Mouse (Mus musculus) G1E-ER4 (cell line): ENCODE measurements around the gene Nos1ap. TPM values are rescaled to one million over a fixed set of nuclear protein-coding genes. Genes with fewer than 3 reads are reported as not detected.

Source experiments
- GATA1 ChIP-seq: IDR thresholded peaks from one replicate; pipeline ENCODE4 v1.8.0; 2012; ENCODE audit warnings: low read length, inconsistent platforms
- polyA plus RNA-seq: library from polyadenylated mRNA; stranded (reverse); fragments of >175 nt; gene quantifications from 2 replicates; pipeline ENCODE4 v1.2.3, GENCODE M21; 2012

Nos1ap gene
- polyA plus RNA-seq, 1 experiment: 3.6 TPM

DNA sequence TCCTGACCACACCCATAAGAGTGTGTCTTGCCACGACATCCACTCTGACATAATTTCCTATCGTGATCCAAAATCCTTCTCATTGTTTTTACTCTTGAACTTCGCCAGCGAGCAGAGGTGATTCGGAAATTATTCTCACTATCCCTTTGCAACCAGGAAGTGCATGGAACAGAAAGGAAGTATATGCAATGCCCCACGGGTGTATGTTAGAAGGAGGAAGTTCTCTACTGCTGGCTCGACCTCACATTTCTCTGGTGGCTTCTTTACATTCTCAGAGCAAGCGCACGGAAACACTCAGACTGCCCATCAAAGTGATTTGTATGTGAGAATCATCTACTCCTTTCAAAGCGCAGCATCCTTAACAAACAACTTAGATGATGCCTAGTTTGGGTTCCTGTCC is 284.7 kb downstream of the Nos1ap start:
- no peak for TF ChIP-seq GATA1

DNA sequence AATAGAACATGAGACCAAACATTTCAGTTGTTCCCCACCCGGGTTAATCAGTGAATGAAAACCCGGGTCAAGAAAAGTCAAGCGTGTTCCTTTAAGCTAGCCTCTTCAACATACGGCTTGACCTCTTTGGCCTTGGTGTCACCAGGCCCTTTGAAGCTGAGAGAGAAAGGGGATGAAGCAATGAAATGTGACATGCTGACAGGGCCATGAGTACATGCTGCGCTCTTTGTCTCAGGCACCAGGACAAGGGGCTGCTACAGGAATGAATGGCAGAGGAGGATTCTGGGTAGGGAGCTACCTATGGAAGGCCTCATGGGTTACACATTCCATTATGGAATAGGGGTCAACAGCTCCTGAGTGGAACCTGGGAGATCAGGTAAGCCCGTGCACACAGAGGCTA is 286.6 kb downstream of the Nos1ap start:
- TF ChIP-seq GATA1: no peak

DNA sequence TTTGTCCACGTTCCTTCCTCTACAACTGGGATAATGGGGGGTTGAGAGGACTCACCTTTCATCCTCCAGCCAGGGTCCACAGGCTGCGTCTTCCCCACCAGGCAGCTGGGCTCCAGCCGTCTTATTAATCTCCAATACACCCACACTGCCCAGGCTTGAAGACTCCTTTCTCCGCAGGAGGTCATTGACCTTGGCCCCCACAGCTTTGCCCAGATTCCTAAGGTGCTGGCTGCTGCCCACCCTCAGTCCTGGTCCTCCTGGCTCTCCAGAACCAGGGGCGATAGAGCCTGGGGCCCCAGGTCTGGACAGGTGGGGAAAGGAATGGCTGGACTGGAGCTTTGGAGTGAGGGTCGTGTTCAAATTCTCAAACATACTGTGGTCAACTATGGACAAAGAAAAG is 287.2 kb downstream of the Nos1ap start:
- TF ChIP-seq GATA1: no peak

DNA sequence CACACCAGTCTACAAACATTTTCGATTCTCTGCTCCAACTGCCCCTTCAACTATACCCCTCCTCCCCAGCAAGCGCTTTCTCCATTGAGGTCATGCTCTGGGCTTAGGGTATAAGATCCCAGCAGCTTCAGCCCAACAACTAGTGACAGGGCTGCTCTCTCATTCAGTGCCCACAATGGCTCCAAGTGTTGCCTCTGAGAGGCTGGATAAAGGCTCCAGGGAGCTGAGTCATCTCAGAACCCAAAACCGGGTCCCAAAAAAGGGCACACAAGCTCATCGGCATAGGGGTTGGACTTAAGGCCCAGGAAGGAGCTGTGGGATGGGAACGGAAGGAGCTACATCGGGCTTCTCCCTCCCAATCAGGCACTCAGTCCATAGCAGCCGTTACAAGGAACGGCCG is 288.0 kb downstream of the Nos1ap start:
- TF ChIP-seq GATA1: no peak

DNA sequence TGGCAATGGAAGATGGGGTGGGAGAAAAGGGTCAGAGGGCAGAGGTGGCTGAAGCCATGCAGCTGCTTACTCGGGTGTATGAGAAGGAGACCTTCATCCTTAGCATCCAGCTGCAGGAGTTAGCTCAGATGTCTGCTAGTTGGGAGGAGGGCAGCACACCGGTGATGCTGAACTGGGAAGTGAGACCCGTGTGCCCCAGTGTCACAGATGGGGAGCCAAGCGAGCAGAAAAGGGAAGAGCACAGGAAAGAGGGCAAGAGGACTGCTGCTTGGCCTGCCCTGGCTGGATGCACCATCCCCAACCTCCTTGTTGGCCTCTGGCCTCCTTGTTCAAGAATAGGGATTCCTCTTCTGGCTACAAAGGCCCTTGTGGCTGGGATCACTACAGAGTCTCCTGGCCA is 290.2 kb downstream of the Nos1ap start:
- TF ChIP-seq GATA1: no peak

DNA sequence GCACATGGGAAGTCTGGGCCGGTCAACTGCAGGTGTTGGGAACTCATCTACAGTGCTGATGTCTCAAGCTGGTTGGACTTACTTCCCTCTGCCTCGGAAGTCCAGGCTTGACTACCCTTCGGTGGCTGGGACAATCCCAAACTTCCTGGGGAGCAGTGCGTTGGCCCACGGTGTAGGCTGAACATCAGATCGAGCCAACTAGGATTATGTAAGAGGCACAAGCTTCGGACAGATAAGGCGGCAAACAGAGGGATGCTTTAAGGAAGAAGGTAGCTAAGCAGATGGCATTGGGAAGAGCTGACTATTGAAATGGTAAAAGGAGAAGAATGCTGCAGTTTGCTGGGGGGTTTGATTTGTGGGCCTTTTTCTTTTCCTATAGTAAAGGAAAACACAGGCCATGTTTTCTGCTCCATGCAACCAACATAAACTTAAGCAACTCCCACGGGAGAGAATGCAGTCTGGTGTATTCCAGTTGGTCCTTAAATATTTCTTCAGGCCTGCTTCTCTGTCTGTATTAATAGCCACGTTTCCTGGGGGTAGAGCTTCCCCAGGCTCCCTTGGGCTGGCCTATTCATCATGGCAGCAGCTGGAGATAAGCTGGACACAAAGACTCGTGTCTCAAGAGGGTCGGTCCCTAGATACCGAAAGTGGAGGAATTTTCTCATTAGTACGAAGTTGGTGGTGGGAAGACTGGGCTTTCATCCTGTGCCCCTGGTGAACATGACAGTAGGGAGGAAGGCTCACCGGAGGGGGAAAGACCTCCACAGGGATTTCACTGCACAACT is 294.7 kb downstream of the Nos1ap start:
- TF ChIP-seq GATA1: no peak

DNA sequence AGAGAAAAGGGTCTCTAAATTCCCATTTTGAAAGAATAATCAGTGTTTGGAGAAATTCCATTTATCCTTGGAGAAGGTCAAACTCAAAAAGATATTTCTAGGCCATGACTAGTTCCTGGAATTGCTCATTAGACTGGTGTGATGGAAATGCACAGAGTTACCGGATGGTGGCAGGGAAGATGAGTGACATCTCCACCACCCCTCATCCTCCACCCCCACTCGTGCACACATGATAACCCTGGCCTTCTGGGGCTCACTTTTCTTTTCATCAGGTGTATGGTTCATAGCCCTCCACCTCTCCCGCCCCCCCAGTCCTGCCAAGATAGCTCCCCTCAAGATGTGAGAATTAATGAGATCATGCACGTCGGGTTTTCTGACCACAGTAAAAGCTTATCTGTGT is 296.4 kb downstream of the Nos1ap start:
- TF ChIP-seq GATA1: no peak

DNA sequence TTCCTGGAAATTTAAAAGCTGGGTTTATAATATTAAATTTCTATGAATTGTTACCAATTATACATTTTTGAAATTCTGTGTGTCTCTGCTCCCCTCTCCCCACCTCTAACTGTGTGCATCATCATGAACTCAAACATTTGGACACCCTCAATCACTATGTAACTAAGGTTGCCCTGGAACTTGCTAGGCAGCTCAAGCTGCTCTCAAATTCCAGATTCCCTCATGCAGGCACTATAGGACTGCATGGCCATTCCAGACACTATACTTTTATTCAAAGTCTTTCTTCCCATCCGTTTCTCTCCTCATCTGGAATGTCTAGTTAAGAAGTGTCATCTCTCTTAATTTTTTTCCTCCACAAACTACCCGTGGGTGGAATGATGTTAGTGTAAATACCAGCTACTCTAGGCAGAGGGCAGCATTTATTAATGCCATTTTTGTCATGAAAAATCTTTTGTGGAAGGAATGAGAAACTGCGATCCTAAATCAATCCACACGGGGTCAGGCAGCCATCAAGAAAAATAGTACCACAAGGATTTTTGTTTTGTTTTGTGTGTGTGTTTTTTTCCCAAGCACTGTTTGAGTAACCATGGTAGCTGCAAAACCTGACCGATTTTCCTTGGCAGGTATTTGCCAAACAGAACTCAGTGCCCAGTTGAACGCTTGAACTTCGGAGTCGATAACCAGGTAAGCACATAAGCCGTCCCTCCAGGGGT is 297.3 kb downstream of the Nos1ap start:
- no peak for TF ChIP-seq GATA1

DNA sequence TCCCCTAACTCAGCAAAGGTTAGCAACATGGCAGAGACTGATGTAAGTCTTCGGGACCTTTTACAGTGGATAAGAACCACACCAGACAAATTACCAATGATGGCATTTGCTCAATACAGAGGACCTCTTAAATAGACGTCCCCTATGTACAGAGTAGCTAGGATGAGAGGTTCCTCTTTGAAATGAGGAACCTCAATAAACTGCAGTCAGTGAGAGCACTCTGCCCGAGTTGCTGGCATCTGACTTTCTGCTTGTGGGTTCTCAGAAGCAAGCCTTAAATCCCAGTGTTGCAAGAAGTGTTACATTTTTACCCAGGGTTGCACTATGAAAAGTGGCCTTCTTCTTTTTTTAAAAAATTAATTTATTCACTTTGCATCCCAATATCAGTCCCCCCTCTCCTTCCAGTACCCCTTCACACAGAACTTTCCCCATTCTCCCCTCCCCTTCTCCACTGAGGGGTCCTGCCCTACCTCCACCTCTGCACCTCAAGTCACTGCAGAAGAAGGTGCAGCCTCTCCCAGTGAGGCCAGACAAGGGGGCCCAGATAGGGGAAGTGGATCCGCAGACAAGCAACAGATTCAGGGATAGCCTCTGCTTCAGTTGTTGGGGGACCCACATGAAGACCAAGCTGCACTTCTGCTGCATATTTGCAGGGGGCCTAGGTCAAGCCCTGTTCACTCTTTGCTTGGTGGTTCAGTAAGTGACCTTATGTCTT is 307.1 kb downstream of the Nos1ap start:
- TF ChIP-seq GATA1: no peak

DNA sequence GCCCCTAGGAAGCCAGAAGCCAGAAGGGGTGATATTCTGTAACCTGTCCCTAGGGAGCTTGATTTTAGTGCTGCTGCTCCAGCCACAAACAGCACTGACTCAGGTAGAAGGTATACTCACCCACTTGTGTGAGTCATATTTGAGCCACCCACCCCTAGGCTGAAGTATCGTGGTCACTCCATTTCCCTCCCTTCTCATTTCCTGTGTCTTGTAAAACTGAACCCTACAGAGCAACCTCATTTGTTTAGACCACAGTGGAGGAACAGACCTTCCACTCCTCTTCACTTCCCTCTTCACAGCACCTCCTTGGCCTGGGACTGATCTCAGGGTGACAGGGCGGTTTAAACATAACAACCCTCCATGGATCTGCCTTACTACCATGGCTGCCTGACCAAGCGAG is 312.6 kb downstream of the Nos1ap start, which contains the start of gene Sh2d1b1:
Gene Sh2d1b1 (plus strand): TSS at position 305 of the 400 bp plus-strand sequence.
- no peak for TF ChIP-seq GATA1

DNA sequence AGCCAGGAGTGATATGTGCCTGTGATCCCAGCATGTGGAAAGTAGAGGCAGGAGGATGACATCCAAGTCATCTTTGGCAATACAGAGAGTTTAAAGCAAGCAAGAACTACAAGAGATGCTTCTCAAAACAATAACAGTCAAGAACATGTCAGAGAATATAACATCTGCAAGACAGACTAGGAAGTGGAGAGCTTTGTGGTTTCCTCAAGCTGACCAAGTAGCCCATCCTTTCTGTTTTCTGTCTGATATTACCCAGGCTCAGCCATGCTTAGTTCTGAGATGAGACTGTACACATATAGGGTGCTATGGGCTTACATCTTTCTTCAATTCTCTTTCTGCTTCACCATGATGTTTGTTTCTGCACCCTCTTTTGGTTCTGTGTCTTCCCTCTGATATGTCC is 316.4 kb downstream of the Nos1ap start:
- no peak for TF ChIP-seq GATA1

DNA sequence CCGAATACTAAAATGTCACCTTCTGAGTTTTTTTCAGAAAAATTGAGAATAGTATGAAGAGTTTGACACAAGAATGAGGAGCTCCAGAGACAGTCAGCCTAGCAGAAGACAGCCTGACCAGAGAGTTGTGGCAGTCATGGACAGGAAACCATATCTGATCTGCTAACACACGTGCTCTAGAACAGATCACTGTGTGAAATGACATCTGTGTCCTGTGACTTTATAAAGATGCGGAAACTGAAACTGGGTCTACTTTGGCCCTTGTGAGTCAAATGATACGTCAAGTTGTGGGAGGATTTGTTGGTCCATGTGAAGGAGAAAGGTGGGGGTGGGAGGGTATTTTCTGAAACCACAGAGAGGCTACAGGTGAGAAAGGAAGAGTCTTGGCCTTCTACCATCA is 319.0 kb downstream of the Nos1ap start:
- no peak for TF ChIP-seq GATA1

DNA sequence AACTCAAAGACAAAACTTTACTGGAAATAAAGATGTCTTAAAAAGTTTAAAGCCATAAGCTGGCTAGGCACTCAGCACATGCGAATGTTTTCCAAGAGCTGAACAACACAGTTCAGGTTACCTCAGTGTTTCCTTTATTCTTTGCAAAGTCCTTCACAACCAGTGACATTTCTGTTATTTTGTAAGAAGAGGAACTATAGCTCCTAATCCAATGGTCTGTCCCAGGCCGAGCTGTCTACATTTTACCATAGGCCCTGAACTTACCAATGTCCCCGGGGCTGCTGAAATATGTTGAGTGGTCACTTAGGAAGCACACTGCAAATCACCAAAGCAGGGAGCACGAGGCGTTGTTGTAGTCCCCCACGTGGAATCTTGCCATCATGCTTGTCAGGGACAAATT is 319.4 kb downstream of the Nos1ap start:
- no peak for TF ChIP-seq GATA1

DNA sequence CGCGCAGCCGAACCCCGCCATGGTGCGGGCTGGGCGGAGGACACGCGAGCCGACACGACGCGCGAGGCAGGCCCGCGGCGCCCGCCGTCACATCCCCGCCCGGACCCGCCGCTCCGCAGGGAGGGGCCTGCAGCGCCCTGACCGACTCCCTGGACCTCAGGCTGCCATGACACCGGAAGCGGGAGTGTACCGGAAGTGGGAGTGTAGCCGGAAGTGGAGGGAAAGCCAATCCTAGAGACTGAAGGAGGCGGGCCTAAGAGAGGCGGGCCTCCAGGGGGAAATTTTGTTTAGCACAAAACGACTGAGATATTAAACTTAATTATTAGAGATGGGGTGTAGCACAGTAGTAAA is 334.1 kb downstream of the Nos1ap start:
- no peak for TF ChIP-seq GATA1

DNA sequence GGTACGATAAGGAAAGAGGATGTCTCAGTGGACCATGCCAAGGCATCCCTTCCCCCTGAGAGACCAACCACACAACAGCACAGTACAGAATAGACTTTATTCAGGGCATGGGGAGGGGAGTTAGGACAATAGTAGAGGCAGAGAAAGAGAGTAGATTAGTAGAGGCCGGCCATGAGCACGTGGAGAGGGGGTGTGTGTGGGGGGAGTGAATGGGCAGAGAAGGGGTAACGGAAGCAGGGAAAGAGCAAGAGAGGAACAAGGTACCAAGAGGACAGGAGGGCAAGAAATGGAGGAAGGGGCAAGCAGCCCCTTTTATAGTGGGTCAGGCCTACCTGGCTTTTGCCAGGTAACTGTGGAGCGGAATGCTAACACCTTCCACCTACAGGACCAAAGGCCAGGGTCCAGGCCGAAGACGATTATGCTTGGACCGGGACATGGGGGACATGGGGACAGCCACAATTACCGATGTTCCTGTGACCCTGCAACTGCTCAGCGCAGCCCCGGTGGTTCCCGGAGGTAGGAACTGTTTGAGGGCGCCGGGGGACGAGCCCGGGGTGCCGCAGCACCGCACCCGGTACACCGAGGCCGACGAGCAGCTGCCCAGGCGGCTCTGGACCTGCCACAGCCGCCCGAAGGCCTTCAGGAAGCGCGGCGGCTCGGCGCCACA is 334.6 kb downstream of the Nos1ap start:
- no peak for TF ChIP-seq GATA1

Other genes starting within 250 kb of the Nos1ap start
- gene Olfml2b, start 54.7 kb upstream of the Nos1ap start, polyA plus RNA-seq: not detected in 2 replicates